Mouse (Mus musculus) liver, embryonic 14.5 days (tissue): ENCODE results near the gene Zc2hc1b. TPM values are rescaled to one million over a fixed set of nuclear protein-coding genes. Genes with fewer than 3 reads are reported as not detected.
A peak's percentile ranks its signal among the peaks of the same experiment; 100 is the strongest.
"Not testable (repeated sequence)": the region's sequence is repeated elsewhere in the genome, so short reads cannot be mapped to it uniquely, and the experiment has no call there.

ENCODE experiments used
- ATAC-seq: fragments of 200-750 bp; cut with Nextera tagmentation; 2 replicates; pipeline ENCODE4 v1.8.0; 2017; ENCODE audit warnings: moderate number of reproducible peaks, mild to moderate bottlenecking, moderate library complexity; ENCODE audit not compliant: insufficient read depth
- DNase-seq, 3 experiments: peaks; one replicate each; pipeline ENCODE4 v3.0.0-alpha.2; 2012 to 2013; ENCODE audit warnings: low read depth in 3 of 3, low spot score in 3 of 3
- H3K27ac ChIP-seq: fragments of 300-500 bp; sonication (generic); 2 replicates; pipeline ENCODE4 v1.5.1; 2014; ENCODE audit warnings: moderate library complexity, mild to moderate bottlenecking, control low read depth, inconsistent platforms
- H3K27me3 ChIP-seq: fragments of 300-500 bp; sonication (generic); 2 replicates; pipeline ENCODE4 v1.6.1; 2014; ENCODE audit warnings: mild to moderate bottlenecking, low read length, moderate library complexity; ENCODE audit not compliant: control insufficient read depth, insufficient read depth
- H3K36me3 ChIP-seq: fragments of 300-500 bp; sonication (generic); replicated peaks from 2 replicates; pipeline ENCODE4 v1.6.1; 2014; ENCODE audit warnings: low read depth; ENCODE audit not compliant: control insufficient read depth, insufficient read depth
- H3K4me1 ChIP-seq, 2 experiments: fragments of 200-500 bp in 1 of 2; fragments of 300-500 bp in 1 of 2; sonication (generic) in 1 of 2; replicated peaks; 2 replicates each; pipeline ENCODE4 v1.6.1; 2012 to 2014; ENCODE audit warnings: antibody characterized with exemption in 1 of 2, inconsistent platforms in 1 of 2, low read length in 1 of 2; ENCODE audit not compliant: control insufficient read depth in 2 of 2, insufficient read depth in 2 of 2
- H3K4me2 ChIP-seq: fragments of 300-500 bp; sonication (generic); 2 replicates; pipeline ENCODE4 v1.6.1; 2014; ENCODE audit warnings: low read depth, mild to moderate bottlenecking, control low read depth, moderate library complexity
- H3K4me3 ChIP-seq, 2 experiments: fragments of 200-500 bp in 1 of 2; fragments of 300-500 bp in 1 of 2; sonication (generic) in 1 of 2; 2 replicates each; pipeline ENCODE4 v1.5.1; 2012 to 2014; ENCODE audit warnings: low read depth in 2 of 2, low read length in 2 of 2, mild to moderate bottlenecking in 2 of 2, control low read depth in 1 of 2, inconsistent platforms in 1 of 2, moderate library complexity in 1 of 2; ENCODE audit not compliant: insufficient read depth in 1 of 2
- H3K9ac ChIP-seq: fragments of 300-500 bp; sonication (generic); replicated peaks from 2 replicates; pipeline ENCODE4 v1.6.1; 2014; ENCODE audit warnings: mild to moderate bottlenecking, control low read depth, moderate library complexity
- H3K9me3 ChIP-seq: fragments of 300-500 bp; sonication (generic); 2 replicates; pipeline ENCODE4 v1.6.1; 2016; ENCODE audit warnings: low read length, mixed read lengths; ENCODE audit not compliant: control insufficient read depth
- CTCF ChIP-seq: IDR thresholded peaks from 2 replicates; pipeline ENCODE4 v1.5.1; 2016; ENCODE audit warnings: antibody characterized with exemption, low read depth, control low read depth
- EP300 ChIP-seq: IDR thresholded peaks from 2 replicates; pipeline ENCODE4 v1.6.1; 2016; ENCODE audit warnings: antibody characterized with exemption, low read depth
- WGBS: fragments of 180-500 bp; shearing (Covaris S2); extraction: QIAGEN DNeasy Blood & Tissue Kit; methylation state at CpG from one replicate; pipeline ENCODE4 v1.1.7; 2014; ENCODE audit not compliant: insufficient replicate concordance; 5-methylcytosine and 5-hydroxymethylcytosine counted together
- polyA plus RNA-seq, 2 experiments: library from polyadenylated mRNA; depleted of rRNA in 1 of 2; stranded (reverse) in 1 of 2; unstranded in 1 of 2; fragments of >200 nt; fragmentation: Nextera tagmentation in 1 of 2; extraction: Ambion mirVana in 1 of 2; gene quantifications; 2 replicates each; pipeline versions ENCODE4 v1.2.1 to v1.2.3; 2012 to 2014

Zc2hc1b gene
- polyA plus RNA-seq, 2 experiments, result not detected

- ATAC-seq, result peak; percentile 97
- H3K4me2 ChIP-seq, result peak overlapping the region; percentile 42
Observed at GRCm38 (mm10) chr10:13201741-13202293, 24.0 kb upstream of the Zc2hc1b start.

GRCm38 (mm10) chr10:13200862-13201261 is 23.0 kb upstream of the Zc2hc1b start:
- Histone ChIP-seq H3K27ac (0 out of 2 replicates have a peak overlapping the region, but pooled peaks have one; percentile 9), H3K9me3 (no peaks in the 10 kb centered on the region), H3K36me3 (no peaks in the 10 kb centered on the region), H3K9ac (no peak overlapping the region), H3K4me2 (no peak overlapping the region), H3K27me3 (no peaks in the 10 kb centered on the region), H3K4me3 (no peak overlapping the region), H3K4me1 (peaks cover 7 to 16% of the 10 kb centered on the region in 2 experiments; a peak in 3 of 4 replicates)
- TF ChIP-seq EP300 (no peak), CTCF (no peak)
- ATAC-seq (no peak), DNase-seq (no peak)
- 57% methylated on average over 3 of the region's 3 CpGs for WGBS

More at GRCm38 (mm10) chr10:13201741-13202293, 24.0 kb upstream of the Zc2hc1b start:
- peak; percentile 72 for TF ChIP-seq EP300
- TF ChIP-seq CTCF, result no peak
- Histone ChIP-seq H3K9me3 (no peaks in the 10 kb centered on the region), H3K9ac (peak overlapping the region; percentile 38), H3K27me3 (no peaks in the 10 kb centered on the region), H3K4me3 (no peak overlapping the region), H3K4me1 (peaks cover 7 to 16% of the 10 kb centered on the region in 2 experiments; a peak in 3 of 4 replicates), H3K36me3 (no peaks in the 10 kb centered on the region), H3K27ac (peak overlapping the region; percentile 70)
- 37% methylated on average over 6 of the region's 6 CpGs for WGBS
- DNase-seq, result peak; percentile 39 to 52 (median 47)

- H3K4me2 ChIP-seq, result no peak overlapping the region
- no peaks in the 10 kb centered on the region for H3K9me3 ChIP-seq
- no peaks in the 10 kb centered on the region for H3K36me3 ChIP-seq
- ATAC-seq, result no peak
- WGBS, result 28% methylated on average over 1 of the region's 1 CpGs
- no peak for TF ChIP-seq CTCF
- TF ChIP-seq EP300, result no peak
- DNase-seq, result no peak
- H3K27me3 ChIP-seq, result no peaks in the 10 kb centered on the region
- peaks cover 7 to 16% of the 10 kb centered on the region in 2 experiments; a peak in 3 of 4 replicates for H3K4me1 ChIP-seq
- no peak overlapping the region for H3K9ac ChIP-seq
- no peak overlapping the region for H3K27ac ChIP-seq
- H3K4me3 ChIP-seq, result no peak overlapping the region
Observed at GRCm38 (mm10) chr10:13199234-13199633, 21.4 kb upstream of the Zc2hc1b start.

- Histone ChIP-seq H3K27me3 (no peaks in the 10 kb centered on the region), H3K36me3 (no peaks in the 10 kb centered on the region), H3K9ac (no peak overlapping the region), H3K27ac (no peak overlapping the region), H3K4me3 (no peak overlapping the region), H3K4me2 (no peak overlapping the region), H3K4me1 (peaks cover 7 to 19% of the 10 kb centered on the region in 2 experiments), H3K9me3 (no peaks in the 10 kb centered on the region)
- 68% methylated on average over 8 of the region's 8 CpGs for WGBS
- DNase-seq (no peak), ATAC-seq (no peak)
- TF ChIP-seq CTCF, result no peak
- no peak for TF ChIP-seq EP300
Observed at GRCm38 (mm10) chr10:13196872-13197507, 19.2 kb upstream of the Zc2hc1b start.

- H3K9me3 ChIP-seq, H3K27ac ChIP-seq, DNase-seq, ATAC-seq, H3K9ac ChIP-seq, H3K36me3 ChIP-seq, H3K27me3 ChIP-seq: not testable (repeated sequence)
- Histone ChIP-seq H3K4me1 (peaks cover 4 to 11% of the 10 kb centered on the region in 2 experiments), H3K4me3 (peak overlapping the region in 1 of 2 experiments; percentile 70; a peak in 2 of 4 replicates), H3K4me2 (peak overlapping the region; percentile 78)
- 78% methylated on average over 7 of the region's 7 CpGs for WGBS
Observed at GRCm38 (mm10) chr10:13193496-13193895, 15.7 kb upstream of the Zc2hc1b start.
